Mouse (Mus musculus): ENCODE measurements around the gene Luc7l2. TPM values are rescaled to one million over a fixed set of nuclear protein-coding genes. Genes with fewer than 3 reads are reported as not detected.

Gene Luc7l2
- 100 to 1,000 TPM; 288 to 330 TPM for total RNA-seq (2023)

DNA sequence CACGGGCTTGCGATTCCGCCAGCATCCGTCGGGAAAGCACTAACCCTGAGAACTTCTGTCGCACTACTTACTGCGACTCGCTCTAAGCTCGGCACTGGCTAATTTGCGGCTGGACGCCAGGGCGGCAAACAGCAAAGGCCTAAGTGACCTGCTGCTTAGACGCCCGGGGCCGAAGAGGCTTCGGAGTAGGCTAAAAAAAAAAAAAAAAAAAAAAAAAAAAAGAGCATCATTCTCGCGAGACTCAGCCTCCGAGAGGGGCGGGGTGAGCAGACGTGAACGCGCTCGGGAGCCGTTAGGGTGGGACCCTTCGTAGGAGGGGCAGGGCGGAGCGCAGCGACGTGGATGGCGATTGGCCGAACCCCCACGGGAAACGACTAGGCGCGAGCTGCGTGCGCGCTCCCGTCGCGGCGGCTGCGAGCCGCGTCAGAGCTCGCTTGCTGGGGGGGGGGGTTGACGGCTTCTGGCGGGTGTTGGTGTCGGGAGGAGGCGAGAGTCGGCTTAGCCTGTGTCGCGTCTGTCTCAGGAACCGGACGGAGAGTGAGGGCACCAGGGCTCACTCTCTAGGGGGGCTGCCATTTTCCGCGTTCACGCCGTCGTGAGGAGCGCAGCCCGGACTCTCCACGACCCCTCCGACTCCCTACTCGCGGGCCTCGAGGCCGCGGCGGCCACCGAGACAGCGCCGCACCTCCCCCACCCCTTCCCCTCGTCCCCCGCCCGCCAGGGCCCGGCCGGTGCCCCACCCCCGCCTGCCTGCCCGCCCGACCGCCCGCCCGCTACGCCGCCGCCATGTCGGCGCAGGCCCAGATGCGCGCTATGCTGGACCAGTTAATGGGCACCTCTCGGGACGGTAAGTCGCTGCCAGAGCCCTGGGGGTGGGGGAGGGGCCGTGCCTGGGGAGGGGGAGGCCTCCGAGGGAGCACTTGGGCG, at the start of gene Luc7l2:
Luc7l2 (plus strand) TSS at position 273 of the 927 bp plus-strand sequence.

DNA sequence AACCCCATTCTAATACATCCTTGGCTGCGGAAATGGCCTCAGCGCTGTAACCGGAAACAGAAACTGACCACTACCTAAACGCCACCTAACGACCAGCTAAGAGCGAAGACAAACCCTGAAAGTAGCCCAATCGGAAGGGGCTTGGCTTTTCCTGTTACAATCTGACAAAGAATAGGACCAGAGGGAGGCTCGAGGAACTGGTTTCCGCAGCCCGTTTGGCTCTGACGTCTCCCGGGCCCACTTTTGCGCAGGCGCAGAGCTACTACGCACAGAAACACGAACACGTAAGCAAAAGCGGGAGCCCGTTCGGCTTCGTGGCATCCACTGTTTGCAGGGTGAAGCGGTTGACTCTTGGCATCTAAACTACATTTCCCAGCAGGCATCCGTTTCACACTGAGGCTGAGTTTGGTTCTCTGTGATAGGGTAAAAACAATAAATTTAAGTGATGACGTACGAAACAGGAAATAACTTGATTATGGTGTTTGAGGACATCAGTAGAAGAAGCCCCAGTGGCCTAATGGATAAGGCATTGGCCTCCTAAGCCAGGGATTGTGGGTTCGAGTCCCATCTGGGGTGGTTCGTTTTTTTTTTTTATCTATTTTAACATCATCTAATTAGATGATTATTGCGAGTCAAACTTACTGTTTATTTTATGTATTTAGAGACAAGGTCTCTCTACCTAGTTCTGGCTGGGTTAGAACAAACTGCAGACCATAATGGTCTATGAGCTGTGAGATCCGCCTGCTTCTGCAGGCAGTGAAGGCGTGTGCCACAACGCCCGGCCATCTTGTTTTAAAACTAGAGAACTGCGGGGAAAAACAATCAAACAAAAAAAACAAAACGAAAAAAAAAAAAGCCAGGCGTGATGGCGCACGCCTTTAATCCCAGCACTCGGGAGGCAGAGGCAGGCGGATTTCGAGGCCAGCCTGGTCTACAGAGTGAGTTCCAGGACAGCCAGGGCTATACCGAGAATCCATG, 17.4 kb upstream of the Luc7l2 start, which contains the start of gene Fmc1:
Fmc1 (plus strand) TSS at position 75 of the 978 bp plus-strand sequence.

DNA sequence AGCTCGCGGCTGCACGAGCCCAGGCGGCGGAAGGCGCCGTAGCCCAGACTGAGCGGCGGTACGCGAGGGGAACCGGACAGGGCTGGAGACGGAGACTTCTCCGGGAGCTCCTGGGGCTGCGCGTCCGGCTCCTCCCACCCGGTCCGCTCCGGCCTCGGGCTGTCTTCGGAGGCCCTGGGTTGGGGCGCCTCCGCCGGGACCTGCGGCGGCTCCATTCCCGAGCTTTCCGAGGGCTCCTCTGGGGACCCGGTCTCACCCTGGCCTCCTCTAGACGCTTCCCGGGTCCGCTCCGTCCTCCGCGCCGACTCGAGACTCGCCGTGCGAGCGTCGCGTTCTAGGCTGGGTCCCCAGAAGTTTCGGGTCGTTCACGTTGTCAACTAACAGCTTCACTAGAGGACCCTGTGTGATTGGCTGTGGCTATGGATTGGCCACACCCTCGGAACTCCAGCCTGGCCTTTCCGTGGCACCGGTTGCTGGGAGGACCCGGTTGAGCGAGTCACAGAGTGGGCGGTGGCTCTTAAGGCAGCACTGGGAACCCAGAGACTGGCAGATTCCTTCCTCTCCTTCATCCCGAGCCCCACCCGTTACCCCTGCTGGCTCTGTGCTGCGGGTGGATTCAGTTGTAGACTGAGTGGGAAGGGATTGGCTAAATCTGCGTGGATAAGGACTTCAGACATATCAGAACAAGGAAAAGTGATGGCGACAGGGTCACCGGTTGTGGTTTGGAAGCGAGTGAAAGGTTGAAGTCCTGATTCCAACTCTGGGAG, 85.9 kb downstream of the Luc7l2 start, which contains the start of gene Klrg2:
Klrg2 (minus strand) TSS at position 391 of the 767 bp plus-strand sequence.

Other genes with a start within 250 kb of the Luc7l2 start
- gene Zc3hav1, start 196.7 kb upstream of the Luc7l2 start, total RNA-seq (2023) = 100 to 1,000 TPM; 149 to 156 TPM
- gene Ttc26, start 169.9 kb upstream of the Luc7l2 start, total RNA-seq (2023) = not detected
- gene Ubn2, start 117.4 kb upstream of the Luc7l2 start, total RNA-seq (2023) = 10 to 100 TPM; 48.6 to 59.0 TPM
- gene Fmc1, start 17.8 kb upstream of the Luc7l2 start, total RNA-seq (2023) = 10 to 100 TPM; 18.9 to 23.5 TPM
- gene Klrg2, start 85.9 kb downstream of the Luc7l2 start, total RNA-seq (2023) = under 1 TPM; 0.49 to 0.73 TPM
- under 1 TPM in 1 of 2 experiments, not detected in 1; 0.49 TPM for gene Clec2l, start 111.7 kb downstream of the Luc7l2 start, total RNA-seq (2023)